Mouse (Mus musculus) bone marrow, adult 2 months (tissue): ENCODE results near the gene Sowahb. TPM values are rescaled to one million over a fixed set of nuclear protein-coding genes. Genes with fewer than 3 reads are reported as not detected.

Experiments used
- H3K27ac ChIP-seq: fragments of 200-500 bp; 2 replicates; pipeline ENCODE4 v1.5.1; 2012; ENCODE audit warnings: low read depth, mild to moderate bottlenecking, control low read depth, inconsistent platforms, low read length; ENCODE audit not compliant: control insufficient read depth, poor library complexity, insufficient read depth
- H3K4me1 ChIP-seq: fragments of 200-500 bp; 2 replicates; pipeline ENCODE4 v1.6.1; 2011; ENCODE audit warnings: low read length; ENCODE audit not compliant: control insufficient read depth, insufficient read depth
- H3K4me3 ChIP-seq: fragments of 200-500 bp; replicated peaks from 2 replicates; pipeline ENCODE3; 2011; ENCODE audit warnings: mild to moderate bottlenecking, low read depth, low read length, control low read depth; ENCODE audit not compliant: control insufficient read depth
- CTCF ChIP-seq: fragments of 200-500 bp; IDR thresholded peaks from 2 replicates; pipeline ENCODE4 v1.5.1; 2011; ENCODE audit warnings: low read length, control low read depth; ENCODE audit not compliant: control insufficient read depth, insufficient read depth
- POLR2A ChIP-seq: fragments of 200-500 bp; IDR thresholded peaks from 2 replicates; pipeline ENCODE4 v1.6.1; 2011; ENCODE audit warnings: low read depth, mild to moderate bottlenecking, control low read depth, low read length, borderline replicate concordance; ENCODE audit not compliant: control insufficient read depth
- WGBS: fragments of 180-500 bp; shearing (Covaris S2); methylation state at CpG from one replicate; pipeline ENCODE4 v1.1.7; 2018; 5-methylcytosine and 5-hydroxymethylcytosine counted together
- polyA plus RNA-seq: library from polyadenylated mRNA; stranded (reverse); fragments of >200 nt; gene quantifications from 2 replicates; pipeline ENCODE4 v1.2.4, GENCODE M21; 2011; ENCODE audit warnings: low replicate concordance; ENCODE audit not compliant: missing spikeins, insufficient read depth, insufficient read length

The Sowahb gene
- not detected in 2 replicates for polyA plus RNA-seq

- WGBS: 2% methylated on average over 68 of the region's 68 CpGs
- TF ChIP-seq POLR2A (no peak), CTCF (no peak)
- H3K4me3 ChIP-seq: no peak within 1 kb of the TSS
- H3K27ac ChIP-seq: no peak within 1 kb of the TSS; the same call in 1 of the 2 replicates
- H3K4me1 ChIP-seq: no peaks in the 10 kb centered on the region
Observed at GRCm38 (mm10) chr5:93044584-93045370, at the start of gene Sowahb. TSS of gene Sowahb (minus strand) at chr5:93045022.

GRCm38 (mm10) chr5:93093638-93094527, 49.1 kb upstream of the Sowahb start:
- under 1% methylated on average over 50 of the region's 50 CpGs for WGBS
- peak overlapping the region; percentile 93 for H3K4me3 ChIP-seq
- peak overlapping the region; percentile 86 for H3K27ac ChIP-seq
- H3K4me1 ChIP-seq: peaks cover 1% of the 10 kb centered on the region; the same call in 1 of the 2 replicates
- TF ChIP-seq POLR2A (no peak), CTCF (no peak)

GRCm38 (mm10) chr5:93092857-93093622, 48.2 kb upstream of the Sowahb start, which contains the start of gene Sept11:
TSS of gene Sept11 (plus strand) at chr5:93093437.
- TF ChIP-seq POLR2A (peak; percentile 56; the same call in 1 of the 2 replicates), CTCF (no peak)
- Histone ChIP-seq H3K4me3 (peak within 1 kb of the TSS; percentile 93), H3K4me1 (peaks cover 1% of the 10 kb centered on the region; the same call in 1 of the 2 replicates), H3K27ac (peak within 1 kb of the TSS; percentile 86)
- under 1% methylated on average over 63 of the region's 63 CpGs for WGBS

DNA sequence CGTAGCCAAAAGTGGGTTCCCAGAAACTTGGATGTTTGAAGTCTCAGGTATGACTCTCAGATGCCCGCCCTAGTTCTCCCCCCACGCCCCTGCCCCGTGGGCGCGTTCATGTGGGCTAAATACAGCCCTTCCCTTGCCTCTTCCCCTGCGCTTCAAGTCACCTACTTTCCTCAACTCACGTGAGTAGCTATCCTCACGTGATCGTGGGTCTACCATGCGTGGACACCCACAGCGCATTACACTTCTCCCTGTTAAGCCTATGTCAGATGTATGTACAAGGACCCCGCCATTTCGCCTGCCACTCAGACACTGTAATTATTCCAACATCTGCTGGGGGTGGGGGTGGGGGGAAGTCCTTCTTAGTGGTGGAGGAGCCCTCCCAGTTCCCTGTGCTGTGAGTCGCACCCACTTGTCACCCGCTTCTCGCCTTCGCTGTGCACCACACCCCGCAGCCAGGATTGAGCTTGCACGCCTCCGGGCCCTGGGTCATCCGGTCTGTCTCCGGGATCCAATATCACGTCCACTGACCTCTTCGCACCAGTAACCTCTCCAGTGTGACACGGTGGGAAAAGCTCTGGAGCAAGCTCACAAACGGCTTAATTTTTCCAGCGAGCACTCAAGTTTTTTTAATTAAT, 47.4 kb upstream of the Sowahb start:
- WGBS: 6% methylated on average over 28 of the region's 28 CpGs
- peak overlapping the region; percentile 93 for H3K4me3 ChIP-seq
- H3K4me1 ChIP-seq: peaks cover 1% of the 10 kb centered on the region; the same call in 1 of the 2 replicates
- no peak overlapping the region for H3K27ac ChIP-seq
- TF ChIP-seq CTCF: no peak

DNA sequence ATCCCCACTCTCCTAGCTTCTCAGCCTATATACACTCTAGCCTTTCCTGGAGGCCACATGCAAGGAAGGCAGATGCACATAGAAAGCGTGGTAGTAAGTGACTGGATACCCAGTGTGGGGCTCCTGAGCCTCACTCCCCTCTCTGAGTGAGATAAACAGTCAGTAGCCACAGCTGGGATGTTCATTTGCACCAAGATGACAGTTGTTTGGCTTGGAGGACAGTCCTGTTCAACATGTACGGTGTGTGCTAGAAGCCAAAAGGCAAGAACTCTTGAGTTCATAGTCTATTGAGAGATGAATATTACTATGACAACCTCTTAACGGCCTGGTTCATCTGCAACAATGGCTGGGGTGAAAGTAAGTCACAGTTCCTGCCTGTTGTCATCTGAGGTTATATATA, 46.4 kb upstream of the Sowahb start:
- WGBS: 81% methylated on average over 3 of the region's 3 CpGs
- Histone ChIP-seq H3K4me1 (peaks cover 1% of the 10 kb centered on the region; the same call in 1 of the 2 replicates), H3K27ac (no peak overlapping the region), H3K4me3 (no peak overlapping the region)
- TF ChIP-seq POLR2A (no peak), CTCF (no peak)

- TF ChIP-seq POLR2A (no peak), CTCF (no peak)
- Histone ChIP-seq H3K4me1 (no peaks in the 10 kb centered on the region), H3K27ac (no peak overlapping the region), H3K4me3 (no peak overlapping the region)
- WGBS: 50% methylated on average over 4 of the region's 4 CpGs
Observed at GRCm38 (mm10) chr5:93085900-93086299, 41.1 kb upstream of the Sowahb start.

DNA sequence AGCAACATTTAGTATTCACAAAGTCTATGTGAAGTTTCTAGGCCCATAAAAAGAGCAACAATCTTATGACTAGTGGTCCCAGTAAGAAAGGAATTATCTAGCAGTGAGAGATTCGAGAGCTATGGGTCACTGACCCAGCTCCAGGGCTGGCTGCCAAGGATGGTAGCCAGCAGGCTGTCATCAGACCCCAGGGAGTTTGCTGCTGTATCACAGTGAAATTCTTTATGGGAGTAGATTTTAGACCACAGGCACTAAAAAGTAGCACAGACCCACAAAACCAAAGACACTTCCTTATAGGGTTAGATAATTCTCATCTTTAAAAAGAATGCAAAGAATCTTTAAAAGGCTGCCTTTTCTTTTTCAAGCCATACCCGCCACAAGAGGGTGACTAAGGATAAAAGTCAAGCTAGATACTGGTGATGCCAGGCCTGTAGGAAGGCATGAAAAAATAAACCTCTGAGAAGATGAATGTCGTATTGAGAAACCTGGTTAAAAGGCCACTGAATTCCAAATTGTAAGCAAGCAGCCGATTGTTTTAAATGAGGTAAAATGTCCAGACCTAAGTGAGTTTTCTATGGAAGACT, 40.3 kb upstream of the Sowahb start:
- no peak for TF ChIP-seq CTCF
- no peak for TF ChIP-seq POLR2A
- H3K4me1 ChIP-seq: no peaks in the 10 kb centered on the region
- H3K27ac ChIP-seq: no peak overlapping the region
- H3K4me3 ChIP-seq: no peak overlapping the region
- WGBS: 51% methylated on average over 4 of the region's 4 CpGs
